25 mouse cellular contexts compared by ENCODE assay signal in genomic region chr2:59510882-59511281, GRCm38 (mm10). TPM values are rescaled to one million over a fixed set of nuclear protein-coding genes. Genes with fewer than 3 reads are reported as not detected.
DNase-seq lines count a peak whose midpoint lies in the region; ATAC-seq and TF ChIP-seq lines count a peak whose summit lies in the region.
"Had no signal": no experiment of that assay in that cellular context is flagged by ENCODE, and none has a peak within 500 bp of the region (broad histone marks: within the 10 kb centered on the region; RNA-seq: fewer than 3 reads in every experiment).

No protein-coding gene starts in this region.

- no peak overlapping the region for H3K4me3 ChIP-seq in hindbrain, embryonic 14.5 days (replicated peaks; ENCODE audit: low read length)
- no peak overlapping the region for H3K4me3 ChIP-seq in hindbrain, embryonic 10.5 days
- no peak overlapping the region for H3K4me3 ChIP-seq in midbrain, embryonic 15.5 days
- H3K4me3 ChIP-seq in midbrain, embryonic 11.5 days (ENCODE audit: low read depth, low read length), result no peak overlapping the region
- no peak overlapping the region for H3K4me3 ChIP-seq in hindbrain, postnatal 0 days (ENCODE audit: low read length)
- H3K4me3 ChIP-seq: heart, embryonic 12.5 days; liver, embryonic 15.5 days had no signal

- no peak overlapping the region for H3K9ac ChIP-seq in hindbrain, embryonic 14.5 days
- H3K9ac ChIP-seq in midbrain, embryonic 15.5 days, result no peak overlapping the region
- no peak overlapping the region for H3K9ac ChIP-seq in midbrain, embryonic 11.5 days (ENCODE audit: low read length)
- H3K9ac ChIP-seq in hindbrain, postnatal 0 days (replicated peaks; ENCODE audit: low read length), result no peak overlapping the region
- H3K9ac ChIP-seq: heart, embryonic 12.5 days; liver, embryonic 15.5 days had no signal

- no peak for TF ChIP-seq CTCF in hindbrain, postnatal 0 days (IDR thresholded peaks at IDR 0.05; ENCODE audit: low read depth)

- no peak overlapping the region for H3K4me2 ChIP-seq in hindbrain, embryonic 14.5 days (replicated peaks)
- no peak overlapping the region for H3K4me2 ChIP-seq in midbrain, embryonic 15.5 days
- no peak overlapping the region for H3K4me2 ChIP-seq in midbrain, embryonic 11.5 days
- H3K4me2 ChIP-seq in hindbrain, postnatal 0 days (ENCODE audit: low read depth, low read length), result no peak overlapping the region
- H3K4me2 ChIP-seq: heart, embryonic 12.5 days; liver, embryonic 15.5 days had no signal

- H3K4me1 ChIP-seq in hindbrain, embryonic 14.5 days (replicated peaks; ENCODE audit: control insufficient read depth, insufficient read depth, low read length), result no peaks in the 10 kb centered on the region
- H3K4me1 ChIP-seq in hindbrain, embryonic 10.5 days (replicated peaks), result peaks cover 16% of the 10 kb centered on the region
- peaks cover 12% of the 10 kb centered on the region for H3K4me1 ChIP-seq in midbrain, embryonic 15.5 days
- H3K4me1 ChIP-seq in midbrain, embryonic 11.5 days (ENCODE audit: control insufficient read depth, insufficient read depth, low read length), result peaks cover 4% of the 10 kb centered on the region; the same call in 1 of the 2 replicates
- peaks cover 8% of the 10 kb centered on the region; the same call in 1 of the 2 replicates for H3K4me1 ChIP-seq in hindbrain, postnatal 0 days (ENCODE audit: insufficient read depth, low read length)
- H3K4me1 ChIP-seq: liver, embryonic 15.5 days had no signal

- peak overlapping the region; percentile 10; the same call in 1 of the 2 replicates for H3K27ac ChIP-seq in hindbrain, embryonic 14.5 days
- no peak overlapping the region for H3K27ac ChIP-seq in hindbrain, embryonic 10.5 days
- peak overlapping the region; percentile 67 for H3K27ac ChIP-seq in midbrain, embryonic 15.5 days
- H3K27ac ChIP-seq in midbrain, embryonic 11.5 days (ENCODE audit: low read depth, low read length), result no peak overlapping the region
- H3K27ac ChIP-seq in hindbrain, postnatal 0 days, result peak overlapping the region; percentile 68; the same call in 1 of the 2 replicates
- H3K27ac ChIP-seq: liver, embryonic 15.5 days; macrophage had no signal

- no peaks in the 10 kb centered on the region for H3K27me3 ChIP-seq in hindbrain, embryonic 14.5 days (ENCODE audit: control insufficient read depth, insufficient read depth, low read length)
- H3K27me3 ChIP-seq in hindbrain, embryonic 10.5 days (ENCODE audit: insufficient read depth, poor library complexity, severe bottlenecking), result no peaks in the 10 kb centered on the region
- H3K27me3 ChIP-seq in midbrain, embryonic 15.5 days (replicated peaks), result no peaks in the 10 kb centered on the region
- H3K27me3 ChIP-seq in midbrain, embryonic 11.5 days (ENCODE audit: control insufficient read depth, insufficient read depth, low read length), result no peaks in the 10 kb centered on the region
- H3K27me3 ChIP-seq in hindbrain, postnatal 0 days (ENCODE audit: insufficient read depth, low read length), result no peaks in the 10 kb centered on the region
- H3K27me3 ChIP-seq: CH12.LX; heart, embryonic 12.5 days; liver, embryonic 15.5 days had no signal

- peak; percentile 9; the same call in 1 of the 2 replicates for ATAC-seq in hindbrain, embryonic 14.5 days (ENCODE audit: low FRiP score)
- peak; percentile 14; the same call in 1 of the 2 replicates for ATAC-seq in midbrain, embryonic 15.5 days (replicated peaks)
- no peak for ATAC-seq in midbrain, embryonic 11.5 days (ENCODE audit: low FRiP score)
- ATAC-seq in hindbrain, postnatal 0 days, result peak; percentile 48
- ATAC-seq: activated CD4-positive, CD25-positive, alpha-beta regulatory T cell, adult 4 months; forebrain, embryonic 14.5 days; intestine, postnatal 0 days had no signal

- no peak for DNase-seq in hindbrain, embryonic 14.5 days (ENCODE audit: low spot score)
- DNase-seq in hindbrain, embryonic 10.5 days (ENCODE audit: low spot score), result no peak
- DNase-seq in midbrain, embryonic 11.5 days (ENCODE audit: low spot score, missing footprints), result no peak
- DNase-seq in cerebellum, adult 9-11 months, result peak; percentile 53
- no peak for DNase-seq in hindbrain, postnatal 0 days (ENCODE audit: low spot score)
- DNase-seq in MN1 (ENCODE audit: low spot score), result no peak
- DNase-seq in layer of hippocampus, adult 11-12 months (ENCODE audit: low spot score), result no peak
- DNase-seq: adrenal gland, adult 8-10 months; B cell, adult 2 months; kidney, postnatal 25 days; layer of hippocampus, postnatal 36 days; liver; right cerebral cortex, postnatal 25 days had no signal

- 78% methylated on average over 6 of the region's 6 CpGs for WGBS in hindbrain, embryonic 14.5 days
- 76% methylated on average over 6 of the region's 6 CpGs for WGBS in hindbrain, embryonic 10.5 days
- 69% methylated on average over 6 of the region's 6 CpGs for WGBS in midbrain, embryonic 15.5 days
- WGBS in midbrain, embryonic 11.5 days, result 75% methylated on average over 6 of the region's 6 CpGs
- 69% methylated on average over 6 of the region's 6 CpGs for WGBS in hindbrain, postnatal 0 days

- no peaks in the 10 kb centered on the region for H3K36me3 ChIP-seq in hindbrain, embryonic 14.5 days (replicated peaks; ENCODE audit: control insufficient read depth, insufficient read depth)
- no peaks in the 10 kb centered on the region for H3K36me3 ChIP-seq in hindbrain, embryonic 10.5 days
- no peaks in the 10 kb centered on the region for H3K36me3 ChIP-seq in midbrain, embryonic 15.5 days (replicated peaks)
- no peaks in the 10 kb centered on the region for H3K36me3 ChIP-seq in midbrain, embryonic 11.5 days (ENCODE audit: control insufficient read depth, insufficient read depth, low read length)
- H3K36me3 ChIP-seq in hindbrain, postnatal 0 days (ENCODE audit: insufficient read depth, low read length), result no peaks in the 10 kb centered on the region
- H3K36me3 ChIP-seq: G1E; heart, embryonic 12.5 days; liver, embryonic 15.5 days had no signal

- no peaks in the 10 kb centered on the region for H3K9me3 ChIP-seq in hindbrain, embryonic 14.5 days (ENCODE audit: control insufficient read depth, low read length)
- H3K9me3 ChIP-seq in hindbrain, embryonic 10.5 days, result 0 out of 2 replicates have a peak, but pooled peaks cover 4% of the 10 kb centered on the region
- H3K9me3 ChIP-seq in midbrain, embryonic 15.5 days, result no peaks in the 10 kb centered on the region
- no peaks in the 10 kb centered on the region for H3K9me3 ChIP-seq in midbrain, embryonic 11.5 days (ENCODE audit: control insufficient read depth, low read length)
- H3K9me3 ChIP-seq in hindbrain, postnatal 0 days (ENCODE audit: low read length), result no peaks in the 10 kb centered on the region
- H3K9me3 ChIP-seq: G1E; heart, embryonic 12.5 days; liver, embryonic 15.5 days had no signal

RNA-seq across cellular contexts. Expression of gene Dapl1, which starts 26.4 kb away (rescaled TPM):
- 0.53 TPM in 1 of 2 replicates, not detected in the other for polyA plus RNA-seq in hindbrain, embryonic 14.5 days (2014; fragmentation: Nextera tagmentation; extraction: Ambion mirVana)
- polyA plus RNA-seq in hindbrain, embryonic 10.5 days (2016; fragmentation: Nextera tagmentation; extraction: Ambion mirVana), result 1.4 and 1.6 TPM in 2 replicates
- 0.86 and 1.3 TPM in 2 replicates for polyA plus RNA-seq in midbrain, embryonic 15.5 days (2015; fragmentation: Nextera tagmentation; extraction: Ambion mirVana)
- polyA plus RNA-seq in midbrain, embryonic 11.5 days (2014; fragmentation: Nextera tagmentation; extraction: Ambion mirVana), result 0.42 TPM in 1 of 2 replicates, not detected in the other
- total RNA-seq in hindbrain, postnatal 0 days (2014; rRNA removed), result 6.8 TPM in 1 of 2 replicates, not detected in the other
- polyA plus RNA-seq in hindbrain, postnatal 0 days (2015; fragmentation: Nextera tagmentation; extraction: Ambion mirVana), result 5.6 and 5.9 TPM in 2 replicates
- total RNA-seq: adrenal gland, adult 8-10 months; CH12.LX; G1E; gastrocnemius, adult 8-10 months; granulocyte monocyte progenitor cell, adult 5-6 weeks; heart, postnatal 10 days; layer of hippocampus, postnatal 36 days had no signal
- polyA plus RNA-seq: G1E; liver, embryonic 15.5 days; macrophage had no signal

Comparison
In these comparisons a context has a peak if more than half of its experiments do, and no peak if none do; other contexts are left out.
1. H3K27ac ChIP-seq: peak in hindbrain, embryonic 14.5 days (single experiment), midbrain, embryonic 15.5 days (single experiment) and hindbrain, postnatal 0 days (single experiment); none in hindbrain, embryonic 10.5 days (single experiment) and midbrain, embryonic 11.5 days (single experiment).